Mouse (Mus musculus) midbrain, embryonic 13.5 days (tissue): ENCODE data around the gene Frem1. TPM values are rescaled to one million over a fixed set of nuclear protein-coding genes. Genes with fewer than 3 reads are reported as not detected.

Experiments
- ATAC-seq: fragments of 200-750 bp; cut with Nextera tagmentation; 2 replicates; pipeline ENCODE4 v1.8.0; 2017; ENCODE audit warnings: mild to moderate bottlenecking, moderate TSS enrichment, moderate library complexity
- H3K27ac ChIP-seq: fragments of 300-500 bp; sonication (generic); 2 replicates; pipeline ENCODE4 v1.5.1; 2015; ENCODE audit warnings: inconsistent platforms, mild to moderate bottlenecking, moderate library complexity
- H3K27me3 ChIP-seq: fragments of 300-500 bp; sonication (generic); 2 replicates; pipeline ENCODE4 v1.6.1; 2015; ENCODE audit warnings: mild to moderate bottlenecking, inconsistent platforms
- H3K36me3 ChIP-seq: fragments of 300-500 bp; sonication (generic); 2 replicates; pipeline ENCODE4 v1.6.1; 2015; ENCODE audit warnings: mild to moderate bottlenecking, inconsistent platforms
- H3K4me1 ChIP-seq: fragments of 300-500 bp; sonication (generic); replicated peaks from 2 replicates; pipeline ENCODE4 v1.6.1; 2015; ENCODE audit warnings: inconsistent platforms
- H3K4me2 ChIP-seq: fragments of 300-500 bp; sonication (generic); replicated peaks from 2 replicates; pipeline ENCODE4 v1.6.1; 2015; ENCODE audit warnings: moderate library complexity, mild to moderate bottlenecking, inconsistent platforms
- H3K4me3 ChIP-seq: fragments of 300-500 bp; sonication (generic); replicated peaks from 2 replicates; pipeline ENCODE4 v1.5.1; 2015; ENCODE audit warnings: mild to moderate bottlenecking, inconsistent platforms
- H3K9ac ChIP-seq: fragments of 300-500 bp; sonication (generic); replicated peaks from 2 replicates; pipeline ENCODE4 v1.6.1; 2015; ENCODE audit warnings: mild to moderate bottlenecking, inconsistent platforms
- H3K9me3 ChIP-seq: fragments of 300-500 bp; sonication (generic); 2 replicates; pipeline ENCODE4 v1.6.1; 2016; ENCODE audit warnings: mild to moderate bottlenecking, inconsistent platforms
- WGBS: fragments of 180-500 bp; shearing (Covaris S2); methylation state at CpG from one replicate; pipeline ENCODE4 v1.1.7; 2015; 5-methylcytosine and 5-hydroxymethylcytosine counted together
- polyA plus RNA-seq: library from polyadenylated mRNA; unstranded; fragments of >200 nt; fragmentation: Nextera tagmentation; extraction: Ambion mirVana; gene quantifications from 2 replicates; pipeline ENCODE4 v1.2.1, GENCODE M21; 2015

The Frem1 gene
- polyA plus RNA-seq, result 2.1 and 2.8 TPM in 2 replicates

GRCm38 (mm10) chr4:83051634-83052577, at the start of gene Frem1:
Gene Frem1 (minus strand): TSS chr4:83052339.
- H3K27ac ChIP-seq, result no peak within 1 kb of the TSS
- peaks cover 7% of the 10 kb centered on the region; the same call in 1 of the 2 replicates for H3K27me3 ChIP-seq
- no peaks in the 10 kb centered on the region for H3K36me3 ChIP-seq
- ATAC-seq, result peak; percentile 77
- H3K4me1 ChIP-seq, result peaks cover 28% of the 10 kb centered on the region
- WGBS, result 1% methylated on average over 24 of the region's 24 CpGs
- peak within 1 kb of the TSS; percentile 58 for H3K4me2 ChIP-seq
- peak within 1 kb of the TSS; percentile 29 for H3K4me3 ChIP-seq
- peak within 1 kb of the TSS; percentile 45 for H3K9ac ChIP-seq
- no peaks in the 10 kb centered on the region for H3K9me3 ChIP-seq

GRCm38 (mm10) chr4:83099025-83099424, 46.9 kb upstream of the Frem1 start:
- Histone ChIP-seq H3K27ac (no peak overlapping the region), H3K9ac (no peak overlapping the region), H3K4me2 (no peak overlapping the region), H3K4me3 (no peak overlapping the region), H3K36me3 (no peaks in the 10 kb centered on the region), H3K4me1 (peaks cover 5% of the 10 kb centered on the region), H3K9me3 (no peaks in the 10 kb centered on the region), H3K27me3 (no peaks in the 10 kb centered on the region)
- no peak for ATAC-seq
- WGBS, result 91% methylated on average over 7 of the region's 7 CpGs

GRCm38 (mm10) chr4:83093941-83094340, 41.8 kb upstream of the Frem1 start:
- no peak for ATAC-seq
- Histone ChIP-seq H3K9me3 (no peaks in the 10 kb centered on the region), H3K27me3 (no peaks in the 10 kb centered on the region), H3K4me2 (no peak overlapping the region), H3K27ac (no peak overlapping the region), H3K36me3 (no peaks in the 10 kb centered on the region), H3K4me3 (no peak overlapping the region), H3K9ac (no peak overlapping the region), H3K4me1 (peaks cover 8% of the 10 kb centered on the region)
- WGBS, result 23% methylated on average over 2 of the region's 2 CpGs

GRCm38 (mm10) chr4:83090691-83091448, 38.7 kb upstream of the Frem1 start:
- no peaks in the 10 kb centered on the region for H3K9me3 ChIP-seq
- WGBS, result 73% methylated on average over 6 of the region's 6 CpGs
- no peak overlapping the region for H3K4me3 ChIP-seq
- H3K36me3 ChIP-seq, result no peaks in the 10 kb centered on the region
- H3K9ac ChIP-seq, result no peak overlapping the region
- no peak for ATAC-seq
- H3K27ac ChIP-seq, result no peak overlapping the region
- peaks cover 8% of the 10 kb centered on the region for H3K4me1 ChIP-seq
- H3K27me3 ChIP-seq, result no peaks in the 10 kb centered on the region
- no peak overlapping the region for H3K4me2 ChIP-seq

GRCm38 (mm10) chr4:83080364-83081174, 28.4 kb upstream of the Frem1 start:
- H3K27ac ChIP-seq, result no peak overlapping the region
- H3K9ac ChIP-seq, result no peak overlapping the region
- no peak overlapping the region for H3K4me2 ChIP-seq
- no peaks in the 10 kb centered on the region for H3K9me3 ChIP-seq
- H3K27me3 ChIP-seq, result no peaks in the 10 kb centered on the region
- no peaks in the 10 kb centered on the region for H3K4me1 ChIP-seq
- no peak overlapping the region for H3K4me3 ChIP-seq
- 75% methylated on average over 13 of the region's 13 CpGs for WGBS
- no peaks in the 10 kb centered on the region for H3K36me3 ChIP-seq
- ATAC-seq, result no peak

GRCm38 (mm10) chr4:83064191-83064590, 12.1 kb upstream of the Frem1 start:
- H3K36me3 ChIP-seq, result no peaks in the 10 kb centered on the region
- WGBS, result 70% methylated on average over 6 of the region's 6 CpGs
- no peaks in the 10 kb centered on the region for H3K9me3 ChIP-seq
- ATAC-seq, result no peak
- H3K27ac ChIP-seq, result no peak overlapping the region
- H3K9ac ChIP-seq, result no peak overlapping the region
- no peak overlapping the region for H3K4me3 ChIP-seq
- no peaks in the 10 kb centered on the region for H3K4me1 ChIP-seq
- H3K4me2 ChIP-seq, result no peak overlapping the region
- no peaks in the 10 kb centered on the region for H3K27me3 ChIP-seq

GRCm38 (mm10) chr4:83061564-83061963, 9.4 kb upstream of the Frem1 start:
- no peak overlapping the region for H3K9ac ChIP-seq

GRCm38 (mm10) chr4:83058617-83059016, 6.5 kb upstream of the Frem1 start:
- H3K4me2 ChIP-seq, result no peak overlapping the region
- no peaks in the 10 kb centered on the region for H3K36me3 ChIP-seq
- 0 out of 2 replicates have a peak, but pooled peaks have one; percentile 34 for ATAC-seq
- no peak overlapping the region for H3K4me3 ChIP-seq
- no peak overlapping the region for H3K27ac ChIP-seq
- no peaks in the 10 kb centered on the region for H3K27me3 ChIP-seq
- peaks cover 3% of the 10 kb centered on the region for H3K4me1 ChIP-seq
- H3K9me3 ChIP-seq, result no peaks in the 10 kb centered on the region
- H3K9ac ChIP-seq, result no peak overlapping the region
- 12% methylated on average over 2 of the region's 2 CpGs for WGBS

More at GRCm38 (mm10) chr4:83061564-83061963, 9.4 kb upstream of the Frem1 start:
- Histone ChIP-seq H3K36me3 (no peaks in the 10 kb centered on the region), H3K27me3 (no peaks in the 10 kb centered on the region), H3K4me3 (no peak overlapping the region), H3K4me1 (peaks cover 3% of the 10 kb centered on the region), H3K27ac (no peak overlapping the region), H3K9me3 (no peaks in the 10 kb centered on the region), H3K4me2 (no peak overlapping the region)
- ATAC-seq, result no peak
- 89% methylated on average over 2 of the region's 2 CpGs for WGBS

- ATAC-seq, result no peak
- H3K9me3 ChIP-seq, result no peaks in the 10 kb centered on the region
- no peak overlapping the region for H3K27ac ChIP-seq
- H3K4me1 ChIP-seq, result peaks cover 3% of the 10 kb centered on the region
- H3K4me2 ChIP-seq, result no peak overlapping the region
- H3K36me3 ChIP-seq, result no peaks in the 10 kb centered on the region
- 50% methylated on average over 2 of the region's 2 CpGs for WGBS
- no peak overlapping the region for H3K9ac ChIP-seq
- no peaks in the 10 kb centered on the region for H3K27me3 ChIP-seq
- H3K4me3 ChIP-seq, result no peak overlapping the region
These were observed 6.0 kb upstream of the Frem1 start for GRCm38 (mm10) chr4:83058182-83058581.

GRCm38 (mm10) chr4:83056496-83056895, 4.4 kb upstream of the Frem1 start:
- H3K4me3 ChIP-seq, result no peak overlapping the region
- H3K27me3 ChIP-seq, result peaks cover 2% of the 10 kb centered on the region; the same call in 1 of the 2 replicates
- no peak for ATAC-seq
- H3K36me3 ChIP-seq, result no peaks in the 10 kb centered on the region
- 91% methylated on average over 6 of the region's 6 CpGs for WGBS
- peaks cover 16% of the 10 kb centered on the region for H3K4me1 ChIP-seq
- no peak overlapping the region for H3K9ac ChIP-seq
- H3K9me3 ChIP-seq, result no peaks in the 10 kb centered on the region
- H3K4me2 ChIP-seq, result no peak overlapping the region
- H3K27ac ChIP-seq, result no peak overlapping the region

- H3K9me3 ChIP-seq, result no peaks in the 10 kb centered on the region
These were observed 3.3 kb upstream of the Frem1 start for GRCm38 (mm10) chr4:83055444-83055843.

More at GRCm38 (mm10) chr4:83055444-83055843, 3.3 kb upstream of the Frem1 start:
- peaks cover 25% of the 10 kb centered on the region for H3K4me1 ChIP-seq
- H3K9ac ChIP-seq, result no peak overlapping the region
- ATAC-seq, result no peak
- peaks cover 2% of the 10 kb centered on the region; the same call in 1 of the 2 replicates for H3K27me3 ChIP-seq
- H3K27ac ChIP-seq, result no peak overlapping the region
- no peak overlapping the region for H3K4me2 ChIP-seq
- H3K4me3 ChIP-seq, result no peak overlapping the region
- no peaks in the 10 kb centered on the region for H3K36me3 ChIP-seq
- 86% methylated on average over 2 of the region's 2 CpGs for WGBS
